Mouse (Mus musculus) heart, adult 2 months (tissue): ENCODE results near the gene Top1. TPM values are rescaled to one million over a fixed set of nuclear protein-coding genes. Genes with fewer than 3 reads are reported as not detected.
A peak's percentile ranks its signal among the peaks of the same experiment; 100 is the strongest.
"Not testable (repeated sequence)": the region's sequence is repeated elsewhere in the genome, so short reads cannot be mapped to it uniquely, and the experiment has no call there.

Experiments
- DNase-seq, 2 experiments: peaks; one replicate each; pipeline ENCODE4 v3.0.0; 2021
- H3K27ac ChIP-seq: fragments of 200-600 bp; 2 replicates; pipeline ENCODE4 v1.8.1; 2022
- H3K27me3 ChIP-seq: fragments of 200-500 bp; 2 replicates; pipeline ENCODE4 v1.6.1; 2012; ENCODE audit warnings: mild to moderate bottlenecking, low read length, inconsistent platforms, mixed read lengths; ENCODE audit not compliant: control insufficient read depth, insufficient read depth
- H3K36me3 ChIP-seq: fragments of 200-500 bp; 2 replicates; pipeline ENCODE4 v1.6.1; 2012; ENCODE audit warnings: low read length, inconsistent platforms; ENCODE audit not compliant: control insufficient read depth, insufficient read depth
- H3K4me1 ChIP-seq: fragments of 200-500 bp; 2 replicates; pipeline ENCODE4 v1.6.1; 2011; ENCODE audit warnings: low read length; ENCODE audit not compliant: control insufficient read depth, insufficient read depth
- H3K4me3 ChIP-seq: fragments of 200-600 bp; 2 replicates; pipeline ENCODE4 v1.8.1; 2022
- H3K79me2 ChIP-seq: fragments of 200-500 bp; replicated peaks from 2 replicates; pipeline ENCODE4 v1.6.1; 2012; ENCODE audit warnings: mild to moderate bottlenecking, inconsistent platforms, low read length, moderate library complexity, mixed read lengths; ENCODE audit not compliant: control insufficient read depth, insufficient read depth
- H3K9ac ChIP-seq: fragments of 200-500 bp; 2 replicates; pipeline ENCODE4 v1.6.1; 2012; ENCODE audit warnings: low read depth, mild to moderate bottlenecking, control low read depth, inconsistent platforms, low read length, mixed read lengths
- CTCF ChIP-seq: fragments of 200-600 bp; IDR thresholded peaks from 2 replicates; pipeline ENCODE4 v1.8.1; 2022; ENCODE audit warnings: antibody characterized with exemption, mild to moderate bottlenecking, moderate library complexity
- EP300 ChIP-seq: fragments of 200-500 bp; IDR thresholded peaks from 2 replicates; pipeline ENCODE4 v1.6.1; 2011; ENCODE audit warnings: low read depth, low read length, control low read depth; ENCODE audit not compliant: insufficient read depth
- POLR2A ChIP-seq: fragments of 200-500 bp; IDR thresholded peaks from 2 replicates; pipeline ENCODE4 v1.6.1; 2011; ENCODE audit warnings: mild to moderate bottlenecking, low read depth, low read length, control low read depth; ENCODE audit not compliant: insufficient read depth
- WGBS: fragments of 180-500 bp; shearing (Covaris S2); methylation state at CpG from one replicate; pipeline ENCODE4 v1.1.7; 2018; 5-methylcytosine and 5-hydroxymethylcytosine counted together
- intact Hi-C: fragments of 180-260 bp; cut with DNase I; formaldehyde crosslinking; loops from one replicate; pipeline ENCODE4 v1.15.1; 2025
- polyA plus RNA-seq: library from polyadenylated mRNA; depleted of rRNA; stranded (reverse); fragments of >200 nt; gene quantifications from 2 replicates; pipeline ENCODE4 v1.2.3, GENCODE M21; 2012
- total RNA-seq, 2 experiments: library from RNA; stranded (reverse); gene quantifications; 2 replicates each; pipeline ENCODE4 v1.2.3; 2021

The Top1 gene
- total and polyA plus RNA-seq, 3 experiments = 5.6 to 46.8 (median 44.1) TPM

DNA sequence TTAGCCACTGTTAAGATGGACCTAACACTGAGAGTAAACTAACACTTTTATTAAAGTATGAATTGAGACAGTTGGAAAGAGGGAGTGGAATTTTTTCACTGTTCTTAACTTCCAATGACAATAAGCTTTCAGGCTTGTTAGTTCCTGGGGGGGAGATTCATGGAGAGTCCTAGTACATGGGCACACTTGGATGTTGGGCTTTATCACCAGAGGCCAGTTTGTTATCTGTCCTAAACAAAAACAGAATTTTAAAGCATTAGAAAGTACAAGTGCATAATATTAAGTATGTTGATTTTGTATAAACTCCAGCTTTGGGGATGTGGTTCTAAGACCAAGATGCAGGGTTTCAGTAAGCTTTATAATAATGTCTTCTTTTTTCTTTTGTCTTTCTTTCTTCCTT lies 13.1 kb downstream of the Top1 start:
- H3K27me3 ChIP-seq = no peaks in the 10 kb centered on the region
- TF ChIP-seq POLR2A = no peak
- no peak for TF ChIP-seq CTCF
- TF ChIP-seq EP300 = no peak
- DNase-seq = no peak

DNA sequence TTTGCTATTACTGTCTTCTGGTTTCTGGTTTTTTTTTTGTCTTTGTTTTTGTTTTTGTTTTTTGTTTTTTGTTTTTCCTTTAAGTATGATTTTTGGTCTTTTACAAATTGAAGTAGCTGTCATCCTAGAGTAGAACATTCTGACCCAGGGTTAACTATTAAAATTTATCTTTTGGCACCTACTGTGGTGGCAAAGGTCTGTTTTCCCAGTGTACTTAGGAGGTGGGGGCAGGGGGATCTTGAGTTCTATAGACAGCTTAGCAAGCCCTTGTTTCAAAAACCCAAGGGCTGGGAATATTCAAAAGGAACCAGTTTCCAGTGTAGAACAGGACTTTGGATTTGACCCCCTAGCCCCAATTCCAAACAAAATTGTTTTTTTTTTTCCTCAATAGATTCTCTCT lies 18.7 kb downstream of the Top1 start:
- TF ChIP-seq CTCF (no peak), EP300 (no peak)
- H3K79me2 ChIP-seq = 0 out of 2 replicates have a peak, but pooled peaks cover 1% of the 10 kb centered on the region
- DNase-seq = no peak
- no peak overlapping the region for H3K4me3 ChIP-seq
- H3K4me1 ChIP-seq = peaks cover 1% of the 10 kb centered on the region
- H3K27me3 ChIP-seq = no peaks in the 10 kb centered on the region
- intact Hi-C loops = no loop called here
- no peak overlapping the region for H3K9ac ChIP-seq
- no peak overlapping the region for H3K27ac ChIP-seq
- peaks cover 7% of the 10 kb centered on the region for H3K36me3 ChIP-seq

More for the DNA sequence above, 13.1 kb downstream of the Top1 start:
- Histone ChIP-seq H3K36me3 (peaks cover 6% of the 10 kb centered on the region), H3K27ac (no peak overlapping the region), H3K4me3 (no peak overlapping the region), H3K79me2 (peaks cover 6% of the 10 kb centered on the region), H3K9ac (no peak overlapping the region), H3K4me1 (peaks cover 4% of the 10 kb centered on the region)
- intact Hi-C loops = no loop called here

DNA sequence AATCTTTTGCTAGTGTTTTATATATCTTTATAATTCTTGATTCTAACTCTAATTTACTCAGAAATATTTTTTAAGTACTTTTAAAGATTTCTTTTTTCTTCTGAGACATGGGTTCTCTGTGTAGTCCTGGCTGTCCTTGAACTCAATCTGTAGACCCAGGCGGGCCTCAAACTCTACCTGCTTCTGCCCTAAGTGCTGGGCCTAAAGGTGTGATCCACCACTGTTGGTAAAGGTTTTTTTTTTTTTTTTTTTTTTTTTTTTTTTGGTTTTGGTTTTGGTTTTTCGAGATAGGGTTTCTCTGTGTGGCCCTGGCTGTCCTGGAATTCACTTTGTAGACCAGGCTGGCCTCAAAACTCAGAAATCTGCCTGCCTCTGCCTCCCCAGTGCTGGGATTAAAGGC lies 19.3 kb downstream of the Top1 start:
- H3K4me1 ChIP-seq, H3K36me3 ChIP-seq, H3K4me3 ChIP-seq, H3K9ac ChIP-seq, H3K27ac ChIP-seq, H3K79me2 ChIP-seq, DNase-seq, H3K27me3 ChIP-seq, intact Hi-C loops: not testable (repeated sequence)
- WGBS = 88% methylated on average over 2 of the region's 2 CpGs

DNA sequence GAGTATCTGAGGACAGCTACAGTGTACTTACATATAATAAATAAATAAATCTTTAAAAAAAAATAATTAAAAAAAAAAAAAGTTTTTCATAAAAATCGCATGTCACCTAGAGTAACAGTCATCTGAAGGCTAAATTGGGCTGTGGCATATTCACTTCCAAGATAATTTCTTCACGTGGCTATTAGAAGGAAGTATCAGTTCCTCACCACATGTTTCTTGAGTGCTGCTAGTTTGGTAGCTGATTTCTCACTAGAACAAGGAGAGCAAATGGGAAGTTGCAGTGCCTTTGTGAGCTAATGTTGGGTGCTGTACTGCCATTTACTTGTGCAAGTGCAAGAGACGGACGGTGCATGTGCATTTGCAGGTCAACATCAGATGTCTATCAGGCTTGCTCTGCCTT lies 21.6 kb downstream of the Top1 start:
- Histone ChIP-seq H3K27me3 (no peaks in the 10 kb centered on the region), H3K27ac (no peak overlapping the region), H3K4me1 (peaks cover 1% of the 10 kb centered on the region), H3K9ac (no peak overlapping the region), H3K4me3 (no peak overlapping the region), H3K79me2 (no peaks in the 10 kb centered on the region; the same call in 1 of the 2 replicates), H3K36me3 (peaks cover 4% of the 10 kb centered on the region)
- 65% methylated on average over 4 of the region's 4 CpGs for WGBS
- DNase-seq = no peak
- TF ChIP-seq CTCF (no peak), POLR2A (no peak), EP300 (no peak)
- intact Hi-C loops = no loop called here

DNA sequence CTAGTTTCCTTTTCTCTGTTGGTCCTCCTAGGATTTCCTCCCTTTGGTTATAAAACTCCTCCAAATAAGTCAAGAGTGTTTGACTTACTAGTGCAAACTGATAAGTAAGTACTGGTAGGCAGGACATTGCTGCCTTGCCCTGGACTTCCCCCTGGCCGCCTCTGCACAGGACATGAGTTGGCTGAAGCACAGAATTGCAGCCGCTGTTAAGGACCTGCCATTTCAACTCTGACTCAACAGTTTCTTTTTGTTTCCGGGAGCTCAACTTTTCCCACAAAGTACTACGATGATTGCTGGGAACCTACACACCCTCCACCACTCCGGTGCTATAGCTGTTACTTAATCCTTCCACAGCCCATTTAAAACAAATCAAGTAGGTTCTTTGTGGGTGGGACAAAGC lies 54.6 kb downstream of the Top1 start:
- peak; percentile 59 to 76 for DNase-seq
- no peaks in the 10 kb centered on the region for H3K79me2 ChIP-seq
- no peak overlapping the region for H3K4me3 ChIP-seq
- H3K27ac ChIP-seq = peak overlapping the region; percentile 76
- intact Hi-C loops = loop anchor here (5.0 kb wide), 1 partner anchor 53 kb away; the partner anchor contains the start of gene Top1
- TF ChIP-seq EP300 (peak; percentile 67; the same call in 1 of the 2 replicates), POLR2A (no peak), CTCF (peak; percentile 27; the same call in 1 of the 2 replicates)
- H3K27me3 ChIP-seq = no peaks in the 10 kb centered on the region
- peaks cover 35% of the 10 kb centered on the region for H3K36me3 ChIP-seq
- 2% methylated on average over 5 of the region's 5 CpGs for WGBS
- H3K4me1 ChIP-seq = peaks cover 2% of the 10 kb centered on the region; the same call in 1 of the 2 replicates
- H3K9ac ChIP-seq = no peak overlapping the region

DNA sequence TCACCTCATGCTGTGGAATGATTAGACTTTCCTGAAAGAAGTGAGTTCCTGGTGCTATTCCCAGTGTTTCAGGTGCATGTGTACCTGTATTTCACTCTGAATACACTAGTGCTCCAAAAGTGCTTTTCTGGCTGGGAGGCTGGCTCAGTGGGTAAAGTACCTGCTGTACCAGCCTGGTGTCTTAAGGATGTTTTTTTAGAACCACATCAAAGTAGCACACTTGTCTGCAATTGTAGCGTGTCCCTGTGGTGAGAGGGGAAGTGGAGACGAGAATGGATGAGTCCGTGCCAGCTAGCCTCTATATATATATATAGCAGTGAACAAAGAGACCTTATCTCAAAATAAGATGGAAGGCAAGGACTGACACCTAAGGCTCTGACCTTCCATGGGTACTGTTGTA lies 55.9 kb downstream of the Top1 start:
- Histone ChIP-seq H3K9ac (no peak overlapping the region), H3K27ac (no peak overlapping the region), H3K79me2 (no peaks in the 10 kb centered on the region), H3K4me1 (peaks cover 2% of the 10 kb centered on the region; the same call in 1 of the 2 replicates), H3K4me3 (no peak overlapping the region), H3K36me3 (peaks cover 35% of the 10 kb centered on the region), H3K27me3 (no peaks in the 10 kb centered on the region)
- no peak for DNase-seq
- TF ChIP-seq CTCF = no peak
- TF ChIP-seq EP300 = no peak
- no peak for TF ChIP-seq POLR2A
- intact Hi-C loops = loop anchor here (5.0 kb wide), 1 partner anchor 54 kb away; the partner anchor contains the start of gene Top1
- 30% methylated on average over 3 of the region's 3 CpGs for WGBS
